Mouse (Mus musculus): Measurements from ENCODE around the gene Hoxc9.

The Hoxc9 gene

DNA sequence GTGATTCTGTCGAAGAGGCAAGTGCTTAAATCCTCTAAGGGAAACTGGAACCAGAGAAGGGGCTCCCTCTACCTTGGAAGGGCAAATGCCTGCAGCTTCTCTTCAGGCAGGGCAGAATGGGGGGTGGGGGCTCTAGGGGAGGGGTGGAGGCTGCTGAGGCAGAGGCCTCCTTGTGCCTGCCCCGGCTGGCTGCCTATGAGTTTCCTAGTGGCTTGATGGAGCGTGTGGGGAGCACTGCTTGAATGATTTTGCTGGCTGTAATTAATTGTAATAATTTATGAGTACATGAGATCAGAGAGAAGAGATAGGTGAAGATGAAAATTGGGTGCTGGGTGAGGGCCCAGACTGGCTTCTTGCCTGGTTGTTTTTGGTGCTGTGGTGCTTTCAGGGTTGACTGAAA, 8.7 kb downstream of the Hoxc9 start:
- no peak for TF ChIP-seq POU5F1 (IDR thresholded peaks at IDR 0.05; ENCODE audit: borderline replicate concordance, low read length)
- no peak for TF ChIP-seq NANOG (IDR thresholded peaks at IDR 0.05; ENCODE audit: borderline replicate concordance, low read length)
- no peak for TF ChIP-seq CTCF (conservative IDR thresholded peaks at IDR 0.05; ENCODE audit: low read length)
- peaks cover 27% of the 10 kb centered on the region for H3K4me1 ChIP-seq (replicated peaks; ENCODE audit: low read depth, low read length)
- no peaks in the 10 kb centered on the region for H3K36me3 ChIP-seq (ENCODE audit: insufficient read depth, low read length)
- H3K27me3 ChIP-seq (ENCODE audit: insufficient read depth, low read length): peaks cover 100% of the 10 kb centered on the region
- H3K9me3 ChIP-seq (ENCODE audit: low read length): peaks cover 15% of the 10 kb centered on the region
- no peak overlapping the region for H3K4me3 ChIP-seq (replicated peaks; ENCODE audit: low read length)

DNA sequence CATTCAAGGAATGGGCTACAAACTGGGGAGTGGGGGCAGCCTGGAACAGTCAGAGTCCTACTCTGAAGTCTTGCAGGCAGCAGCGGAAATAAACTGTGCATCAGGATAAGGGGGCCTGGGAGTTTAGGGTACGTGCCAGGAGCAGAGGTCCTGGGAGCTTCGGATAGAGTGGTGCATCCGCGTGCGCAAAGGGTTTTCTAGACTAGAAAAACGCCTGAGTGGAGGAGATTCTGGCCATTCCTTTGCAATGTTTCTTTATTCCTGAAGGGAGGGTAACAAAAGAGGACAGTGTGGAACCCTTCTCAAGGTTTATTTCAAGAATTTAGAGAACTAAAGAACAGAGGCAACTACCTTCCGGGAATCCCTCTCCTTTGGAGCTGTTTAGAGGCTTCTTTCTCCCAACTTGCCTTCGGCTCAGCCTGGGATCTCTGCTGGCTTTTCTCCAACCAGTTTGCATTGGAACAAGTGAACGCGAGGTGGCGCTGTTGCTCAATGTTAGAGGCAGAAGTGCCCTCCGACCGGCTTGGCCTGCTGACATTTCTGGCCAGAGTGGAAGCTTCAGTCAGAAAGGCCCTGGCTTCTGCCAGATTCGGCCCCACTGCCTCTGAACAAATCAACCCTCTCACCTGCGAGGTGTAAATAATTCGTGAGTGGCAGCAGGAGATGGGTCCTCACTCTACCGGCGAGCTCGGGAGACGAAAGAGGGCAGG, 11.0 kb downstream of the Hoxc9 start:
- H3K4me3 ChIP-seq (replicated peaks; ENCODE audit: low read length): 0 out of 2 replicates have a peak overlapping the region, but pooled peaks have one; percentile 17
- no peaks in the 10 kb centered on the region for H3K36me3 ChIP-seq (ENCODE audit: insufficient read depth, low read length)
- TF ChIP-seq CTCF (conservative IDR thresholded peaks at IDR 0.05; ENCODE audit: low read length) (peak; percentile 69), NANOG (IDR thresholded peaks at IDR 0.05; ENCODE audit: borderline replicate concordance, low read length) (no peak), POU5F1 (IDR thresholded peaks at IDR 0.05; ENCODE audit: borderline replicate concordance, low read length) (no peak)
- H3K4me1 ChIP-seq (replicated peaks; ENCODE audit: low read depth, low read length): peaks cover 27% of the 10 kb centered on the region
- peaks cover 99% of the 10 kb centered on the region for H3K27me3 ChIP-seq (ENCODE audit: insufficient read depth, low read length)
- peaks cover 17% of the 10 kb centered on the region for H3K9me3 ChIP-seq (ENCODE audit: low read length)

DNA sequence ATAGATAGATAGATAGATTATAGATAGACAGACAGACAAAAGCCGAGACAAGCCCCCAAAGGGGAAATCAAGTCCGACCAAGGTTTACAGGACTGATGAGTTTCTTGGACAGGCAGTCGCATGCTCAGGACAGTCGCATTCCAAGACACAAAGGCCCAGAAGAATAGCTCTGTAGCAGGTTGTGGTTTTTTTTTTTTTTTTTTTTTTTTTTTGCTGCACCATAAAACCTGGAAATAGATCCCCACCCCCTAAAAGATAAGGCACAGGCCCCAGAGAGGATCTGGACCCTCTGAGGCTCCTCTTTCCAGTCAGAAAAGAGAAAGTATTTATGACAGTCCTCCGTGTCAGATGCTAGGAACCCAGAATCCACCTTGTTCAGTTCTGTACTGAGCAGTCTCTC, 11.8 kb downstream of the Hoxc9 start:
- TF ChIP-seq NANOG (IDR thresholded peaks at IDR 0.05; ENCODE audit: borderline replicate concordance, low read length) (no peak), CTCF (conservative IDR thresholded peaks at IDR 0.05; ENCODE audit: low read length) (no peak), POU5F1 (IDR thresholded peaks at IDR 0.05; ENCODE audit: borderline replicate concordance, low read length) (no peak)
- Histone ChIP-seq H3K36me3 (ENCODE audit: insufficient read depth, low read length) (no peaks in the 10 kb centered on the region), H3K4me3 (replicated peaks; ENCODE audit: low read length) (no peak overlapping the region), H3K4me1 (replicated peaks; ENCODE audit: low read depth, low read length) (peaks cover 28% of the 10 kb centered on the region), H3K27me3 (ENCODE audit: insufficient read depth, low read length) (peaks cover 99% of the 10 kb centered on the region), H3K9me3 (ENCODE audit: low read length) (peaks cover 17% of the 10 kb centered on the region)

DNA sequence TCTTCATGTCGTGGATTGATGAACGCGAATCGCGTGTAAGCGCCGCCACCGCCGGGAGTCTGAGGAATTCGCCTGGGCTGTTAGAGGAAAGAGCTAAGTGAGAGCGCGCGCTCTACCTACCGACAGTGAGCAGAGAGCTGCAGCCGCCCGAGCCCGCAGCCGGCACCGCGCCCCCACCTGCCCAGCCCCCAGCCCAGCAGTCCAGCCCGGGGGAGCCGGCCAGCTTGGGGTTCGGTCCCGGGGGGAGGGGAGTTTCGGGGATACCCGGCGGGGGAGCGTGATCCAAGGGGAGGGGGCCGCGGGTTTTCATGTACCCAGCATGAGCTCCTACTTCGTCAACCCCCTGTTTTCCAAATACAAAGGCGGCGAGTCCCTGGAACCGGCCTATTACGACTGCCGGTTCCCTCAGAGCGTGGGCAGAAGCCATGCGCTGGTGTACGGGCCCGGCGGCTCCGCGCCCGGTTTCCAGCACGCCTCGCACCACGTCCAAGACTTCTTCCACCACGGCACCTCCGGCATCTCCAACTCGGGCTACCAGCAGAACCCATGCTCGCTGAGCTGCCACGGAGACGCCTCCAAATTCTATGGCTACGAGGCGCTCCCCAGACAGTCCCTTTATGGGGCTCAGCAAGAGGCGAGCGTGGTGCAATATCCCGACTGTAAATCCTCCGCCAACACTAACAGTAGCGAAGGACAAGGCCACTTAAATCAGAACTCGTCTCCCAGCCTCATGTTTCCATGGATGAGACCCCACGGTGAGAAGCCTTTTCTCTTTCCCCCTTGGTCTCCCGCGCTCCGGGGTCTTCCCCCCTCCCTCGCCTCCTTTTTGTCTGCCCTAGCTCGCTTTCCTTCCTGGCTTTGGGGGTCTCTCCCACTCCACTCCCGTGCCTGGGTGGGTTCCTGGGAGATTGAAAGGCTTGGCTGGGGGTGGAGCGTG, 14.5 kb downstream of the Hoxc9 start, which contains the start of gene Hoxc8:
TSS of gene Hoxc8 (plus strand) at position 147 of the 937 bp plus-strand sequence.
- Histone ChIP-seq H3K36me3 (ENCODE audit: insufficient read depth, low read length) (no peaks in the 10 kb centered on the region), H3K4me3 (replicated peaks; ENCODE audit: low read length) (peak within 1 kb of the TSS; percentile 62), H3K27me3 (ENCODE audit: insufficient read depth, low read length) (peaks cover 98% of the 10 kb centered on the region), H3K4me1 (replicated peaks; ENCODE audit: low read depth, low read length) (peaks cover 29% of the 10 kb centered on the region), H3K9me3 (ENCODE audit: low read length) (peaks cover 11% of the 10 kb centered on the region)
- TF ChIP-seq CTCF (conservative IDR thresholded peaks at IDR 0.05; ENCODE audit: low read length): no peak
- no peak for TF ChIP-seq POU5F1 (IDR thresholded peaks at IDR 0.05; ENCODE audit: borderline replicate concordance, low read length)
- TF ChIP-seq NANOG (IDR thresholded peaks at IDR 0.05; ENCODE audit: borderline replicate concordance, low read length): no peak

DNA sequence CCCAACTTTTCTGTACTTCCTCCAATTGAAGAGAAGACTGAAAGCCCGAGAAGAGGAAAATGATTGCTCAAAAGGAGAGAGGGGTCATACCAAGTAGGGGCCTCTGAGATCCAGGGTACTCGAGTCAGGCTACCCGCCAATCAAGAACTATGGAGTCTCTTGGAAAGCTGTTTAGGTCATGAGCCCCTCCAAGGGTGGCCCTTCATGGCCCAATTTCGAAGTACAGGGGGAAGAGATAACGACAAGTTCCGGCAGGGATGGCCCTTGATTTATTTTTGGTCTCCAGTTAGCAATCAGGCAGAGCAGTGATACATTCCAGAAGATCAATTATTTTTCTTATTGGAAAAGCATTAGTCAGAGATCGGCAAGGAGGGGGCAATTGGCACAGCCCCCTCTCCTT, 15.5 kb downstream of the Hoxc9 start:
- no peak for TF ChIP-seq POU5F1 (IDR thresholded peaks at IDR 0.05; ENCODE audit: borderline replicate concordance, low read length)
- no peak for TF ChIP-seq NANOG (IDR thresholded peaks at IDR 0.05; ENCODE audit: borderline replicate concordance, low read length)
- TF ChIP-seq CTCF (conservative IDR thresholded peaks at IDR 0.05; ENCODE audit: low read length): no peak
- peaks cover 98% of the 10 kb centered on the region for H3K27me3 ChIP-seq (ENCODE audit: insufficient read depth, low read length)

DNA sequence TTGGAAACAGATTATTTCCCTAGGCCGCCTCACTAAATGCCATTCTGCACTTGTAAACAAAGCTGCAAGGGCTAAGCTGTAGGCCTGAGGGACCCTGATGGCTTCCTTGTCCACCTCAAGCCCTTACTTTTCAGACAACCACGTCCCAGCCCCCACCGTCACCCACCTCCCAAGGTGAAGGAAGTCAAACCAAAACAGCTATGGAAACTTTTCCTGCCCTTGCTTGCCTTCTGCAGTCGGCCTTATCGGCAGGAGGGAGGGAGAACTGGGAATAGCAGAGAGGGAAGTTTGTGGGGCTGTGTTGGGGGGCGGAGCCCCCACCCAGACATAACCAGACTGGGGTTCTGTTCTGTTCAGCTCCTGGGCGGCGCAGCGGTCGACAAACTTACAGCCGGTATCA, 16.0 kb downstream of the Hoxc9 start:
- Histone ChIP-seq H3K27me3 (ENCODE audit: insufficient read depth, low read length) (peaks cover 97% of the 10 kb centered on the region), H3K36me3 (ENCODE audit: insufficient read depth, low read length) (no peaks in the 10 kb centered on the region), H3K9me3 (ENCODE audit: low read length) (0 out of 2 replicates have a peak, but pooled peaks cover 3% of the 10 kb centered on the region), H3K4me1 (replicated peaks; ENCODE audit: low read depth, low read length) (peaks cover 26% of the 10 kb centered on the region), H3K4me3 (replicated peaks; ENCODE audit: low read length) (no peak overlapping the region)
- TF ChIP-seq NANOG (IDR thresholded peaks at IDR 0.05; ENCODE audit: borderline replicate concordance, low read length) (no peak), CTCF (conservative IDR thresholded peaks at IDR 0.05; ENCODE audit: low read length) (no peak), POU5F1 (IDR thresholded peaks at IDR 0.05; ENCODE audit: borderline replicate concordance, low read length) (no peak)

More for the DNA sequence above, 15.5 kb downstream of the Hoxc9 start:
- peaks cover 30% of the 10 kb centered on the region for H3K4me1 ChIP-seq (replicated peaks; ENCODE audit: low read depth, low read length)
- no peaks in the 10 kb centered on the region for H3K36me3 ChIP-seq (ENCODE audit: insufficient read depth, low read length)
- no peak overlapping the region for H3K4me3 ChIP-seq (replicated peaks; ENCODE audit: low read length)
- H3K9me3 ChIP-seq (ENCODE audit: low read length): 0 out of 2 replicates have a peak, but pooled peaks cover 3% of the 10 kb centered on the region

DNA sequence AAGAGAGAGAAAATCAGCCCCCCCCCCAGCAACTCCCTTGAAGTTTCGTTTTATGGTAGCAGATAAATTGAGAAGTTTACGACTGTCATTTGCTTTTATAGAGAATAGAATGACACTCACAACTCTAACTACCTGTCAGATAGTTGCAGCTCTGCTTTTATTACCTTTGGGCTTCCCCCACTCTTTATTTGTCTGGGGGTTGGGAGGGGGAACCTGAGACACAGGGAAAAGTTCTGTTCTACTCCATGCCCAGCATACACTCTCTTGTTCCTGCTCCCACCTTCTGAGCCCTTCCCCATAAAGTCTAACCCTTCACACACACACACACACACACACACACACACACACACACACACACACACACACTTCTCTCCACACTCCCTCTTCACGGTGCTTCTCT, 16.6 kb downstream of the Hoxc9 start:
- H3K27me3 ChIP-seq (ENCODE audit: insufficient read depth, low read length): peaks cover 97% of the 10 kb centered on the region
- H3K4me1 ChIP-seq (replicated peaks; ENCODE audit: low read depth, low read length): peaks cover 28% of the 10 kb centered on the region
- no peaks in the 10 kb centered on the region for H3K36me3 ChIP-seq (ENCODE audit: insufficient read depth, low read length)
- H3K9me3 ChIP-seq (ENCODE audit: low read length): 0 out of 2 replicates have a peak, but pooled peaks cover 3% of the 10 kb centered on the region
- no peak overlapping the region for H3K4me3 ChIP-seq (replicated peaks; ENCODE audit: low read length)
- TF ChIP-seq POU5F1 (IDR thresholded peaks at IDR 0.05; ENCODE audit: borderline replicate concordance, low read length): no peak
- no peak for TF ChIP-seq CTCF (conservative IDR thresholded peaks at IDR 0.05; ENCODE audit: low read length)
- TF ChIP-seq NANOG (IDR thresholded peaks at IDR 0.05; ENCODE audit: borderline replicate concordance, low read length): no peak

DNA sequence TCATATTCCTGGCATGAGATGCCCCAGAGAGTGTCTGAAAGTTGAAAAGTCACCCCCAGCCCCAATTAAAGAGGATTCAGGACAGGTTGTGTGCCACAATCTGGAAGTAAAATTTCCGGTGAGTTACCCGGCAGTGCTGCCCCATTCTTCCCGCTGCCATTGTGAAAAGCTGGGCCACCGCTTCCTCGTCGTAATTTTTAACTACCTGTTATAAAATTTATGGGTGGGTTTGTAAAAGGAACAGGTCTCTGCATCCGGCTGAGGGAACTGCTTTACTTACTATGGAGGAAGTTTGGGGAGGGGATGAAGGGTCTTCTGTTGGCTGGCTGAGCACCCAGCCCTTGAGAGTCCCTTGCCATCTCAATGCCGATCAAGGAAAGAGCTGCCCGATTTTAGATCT, 20.3 kb downstream of the Hoxc9 start:
- H3K9me3 ChIP-seq (ENCODE audit: low read length): 0 out of 2 replicates have a peak, but pooled peaks cover 3% of the 10 kb centered on the region
- H3K4me3 ChIP-seq (replicated peaks; ENCODE audit: low read length): no peak overlapping the region
- H3K36me3 ChIP-seq (ENCODE audit: insufficient read depth, low read length): no peaks in the 10 kb centered on the region
- peaks cover 98% of the 10 kb centered on the region for H3K27me3 ChIP-seq (ENCODE audit: insufficient read depth, low read length)
- TF ChIP-seq POU5F1 (IDR thresholded peaks at IDR 0.05; ENCODE audit: borderline replicate concordance, low read length) (no peak), NANOG (IDR thresholded peaks at IDR 0.05; ENCODE audit: borderline replicate concordance, low read length) (no peak), CTCF (conservative IDR thresholded peaks at IDR 0.05; ENCODE audit: low read length) (no peak)
- H3K4me1 ChIP-seq (replicated peaks; ENCODE audit: low read depth, low read length): peaks cover 48% of the 10 kb centered on the region

All from E14TG2a.4 (cell line).